Mouse (Mus musculus): Measurements from ENCODE around the gene Rabgap1. TPM values are rescaled to one million over a fixed set of nuclear protein-coding genes. Genes with fewer than 3 reads are reported as not detected.

The Rabgap1 gene
- total RNA-seq, 1 experiment from 2014 or later: 58.5 TPM

GRCm38 (mm10) chr2:37587919-37588318 is 144.8 kb downstream of the Rabgap1 start:
- no peak for ATAC-seq (ENCODE audit: extremely low read depth, insufficient number of reproducible peaks, low FRiP score, poor library complexity, severe bottlenecking)

Other genes with a start within 250 kb of the Rabgap1 start
- gene Olfr366, start 231.7 kb upstream of the Rabgap1 start, total RNA-seq (2017): 0.12 TPM in 1 of 2 replicates, not detected in the other
- not detected in 2 replicates for gene Olfr368, start 116.8 kb upstream of the Rabgap1 start, total RNA-seq (2017)
- gene Pdcl, start 83.9 kb upstream of the Rabgap1 start, total RNA-seq (2017): 61.5 and 71.9 TPM in 2 replicates
- 99.3 and 110 TPM in 2 replicates for gene Rc3h2, start 20.4 kb upstream of the Rabgap1 start, total RNA-seq (2017)
- gene Zbtb26, start 144 bp upstream of the Rabgap1 start, total RNA-seq (2017): 13.0 and 15.3 TPM in 2 replicates
- gene Zbtb6, start 108 bp upstream of the Rabgap1 start, total RNA-seq (2017): 30.3 and 33.6 TPM in 2 replicates
- 4.2 and 4.5 TPM in 2 replicates for gene Gpr21, start 73.1 kb downstream of the Rabgap1 start, total RNA-seq (2017)

Data from neutrophil, adult 5-6 weeks (primary cell).